Mouse (Mus musculus) embryonic facial prominence, embryonic 15.5 days (tissue): ENCODE data around the gene Rbms1. TPM values are rescaled to one million over a fixed set of nuclear protein-coding genes. Genes with fewer than 3 reads are reported as not detected.

Source experiments
- ATAC-seq: fragments of 200-750 bp; cut with Nextera tagmentation; 2 replicates; pipeline ENCODE4 v1.8.0; 2017; ENCODE audit warnings: low read depth, moderate TSS enrichment; ENCODE audit not compliant: insufficient number of reproducible peaks, low FRiP score, low TSS enrichment
- H3K27ac ChIP-seq: fragments of 300-500 bp; sonication (generic); replicated peaks from 2 replicates; pipeline ENCODE4 v1.5.1; 2015; ENCODE audit warnings: mild to moderate bottlenecking, inconsistent platforms
- H3K27me3 ChIP-seq: fragments of 300-500 bp; sonication (generic); 2 replicates; pipeline ENCODE4 v1.6.1; 2015; ENCODE audit warnings: inconsistent platforms
- H3K36me3 ChIP-seq: fragments of 300-500 bp; sonication (generic); 2 replicates; pipeline ENCODE4 v1.6.1; 2015; ENCODE audit warnings: mild to moderate bottlenecking, inconsistent platforms
- H3K4me1 ChIP-seq: fragments of 300-500 bp; sonication (generic); 2 replicates; pipeline ENCODE4 v1.6.1; 2015; ENCODE audit warnings: inconsistent platforms
- H3K4me2 ChIP-seq: fragments of 300-500 bp; sonication (generic); replicated peaks from 2 replicates; pipeline ENCODE4 v1.6.1; 2015; ENCODE audit warnings: mild to moderate bottlenecking, inconsistent platforms
- H3K4me3 ChIP-seq: fragments of 300-500 bp; sonication (generic); replicated peaks from 2 replicates; pipeline ENCODE4 v1.5.1; 2015; ENCODE audit warnings: mild to moderate bottlenecking, inconsistent platforms
- H3K9ac ChIP-seq: fragments of 300-500 bp; sonication (generic); 2 replicates; pipeline ENCODE4 v1.6.1; 2015; ENCODE audit warnings: inconsistent platforms
- H3K9me3 ChIP-seq: fragments of 300-500 bp; sonication (generic); replicated peaks from 2 replicates; pipeline ENCODE4 v1.6.1; 2016; ENCODE audit warnings: inconsistent platforms
- WGBS: fragments of 180-500 bp; shearing (Covaris S2); methylation state at CpG from one replicate; pipeline ENCODE4 v1.1.7; 2015; 5-methylcytosine and 5-hydroxymethylcytosine counted together
- polyA plus RNA-seq: library from polyadenylated mRNA; unstranded; fragments of >200 nt; fragmentation: Nextera tagmentation; extraction: Ambion mirVana; gene quantifications from 2 replicates; pipeline ENCODE4 v1.2.1, GENCODE M21; 2015

Gene Rbms1
- polyA plus RNA-seq, 1 experiment from 2014 or later: 144 TPM

DNA sequence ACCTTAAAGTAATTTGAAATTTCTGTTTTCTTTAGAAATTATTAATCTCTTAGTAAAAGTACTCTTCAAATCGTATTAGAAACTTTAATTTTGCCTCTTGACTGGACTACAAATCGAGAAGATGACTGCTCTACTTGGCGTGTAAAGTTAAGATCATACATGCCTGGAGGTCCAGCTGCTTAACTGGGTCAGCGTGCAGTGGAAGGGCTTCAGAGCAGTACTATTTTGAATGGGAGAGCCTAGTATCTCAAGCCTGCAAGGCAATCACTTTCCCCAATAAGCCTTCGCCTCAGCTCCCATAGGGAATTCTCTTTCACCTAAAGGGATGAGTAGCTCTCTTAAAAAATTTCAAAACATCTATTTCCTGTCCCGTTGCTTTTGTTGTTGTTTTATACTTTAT lies 62.0 kb downstream of the Rbms1 start:
- H3K9ac ChIP-seq: no peak overlapping the region
- H3K4me1 ChIP-seq: peaks cover 15% of the 10 kb centered on the region
- no peak for ATAC-seq
- 80% methylated on average over 6 of the region's 6 CpGs for WGBS
- H3K36me3 ChIP-seq: no peaks in the 10 kb centered on the region
- H3K27ac ChIP-seq: no peak overlapping the region
- H3K4me3 ChIP-seq: no peak overlapping the region
- no peak overlapping the region for H3K4me2 ChIP-seq
- no peaks in the 10 kb centered on the region for H3K9me3 ChIP-seq
- no peaks in the 10 kb centered on the region for H3K27me3 ChIP-seq

GRCm38 (mm10) chr2:60893042-60893441 lies 70.0 kb downstream of the Rbms1 start:
- H3K4me2 ChIP-seq: no peak overlapping the region
- no peaks in the 10 kb centered on the region for H3K4me1 ChIP-seq
- H3K9ac ChIP-seq: no peak overlapping the region
- no peak for ATAC-seq
- H3K27me3 ChIP-seq: no peaks in the 10 kb centered on the region
- no peaks in the 10 kb centered on the region for H3K36me3 ChIP-seq
- 81% methylated on average over 1 of the region's 1 CpGs for WGBS
- no peak overlapping the region for H3K27ac ChIP-seq
- H3K4me3 ChIP-seq: no peak overlapping the region
- H3K9me3 ChIP-seq: no peaks in the 10 kb centered on the region

GRCm38 (mm10) chr2:60883931-60884330 lies 79.1 kb downstream of the Rbms1 start:
- ATAC-seq: no peak
- H3K27ac ChIP-seq: no peak overlapping the region; the same call in 1 of the 2 replicates
- H3K4me2 ChIP-seq: no peak overlapping the region
- H3K4me3 ChIP-seq: no peak overlapping the region
- H3K9me3 ChIP-seq: no peaks in the 10 kb centered on the region
- H3K36me3 ChIP-seq: no peaks in the 10 kb centered on the region
- H3K4me1 ChIP-seq: peaks cover 33% of the 10 kb centered on the region
- no peaks in the 10 kb centered on the region for H3K27me3 ChIP-seq
- H3K9ac ChIP-seq: no peak overlapping the region
- WGBS: 30% methylated on average over 4 of the region's 4 CpGs

GRCm38 (mm10) chr2:60883043-60883365 lies 80.0 kb downstream of the Rbms1 start:
- H3K9me3 ChIP-seq: no peaks in the 10 kb centered on the region
- H3K27ac ChIP-seq: 0 out of 2 replicates have a peak overlapping the region, but pooled peaks have one; percentile 98
- H3K9ac ChIP-seq: no peak overlapping the region
- H3K4me3 ChIP-seq: no peak overlapping the region
- H3K36me3 ChIP-seq: no peaks in the 10 kb centered on the region
- ATAC-seq: no peak
- H3K4me2 ChIP-seq: no peak overlapping the region
- H3K27me3 ChIP-seq: no peaks in the 10 kb centered on the region
- WGBS: 50% methylated on average over 3 of the region's 3 CpGs
- H3K4me1 ChIP-seq: peaks cover 40% of the 10 kb centered on the region

- 24% methylated on average over 5 of the region's 5 CpGs for WGBS
- peak overlapping the region; percentile 96; the same call in 1 of the 2 replicates for H3K4me3 ChIP-seq
- H3K27ac ChIP-seq: peak overlapping the region; percentile 98
These were observed 80.6 kb downstream of the Rbms1 start for GRCm38 (mm10) chr2:60882202-60883042.

GRCm38 (mm10) chr2:60881571-60882041 lies 81.4 kb downstream of the Rbms1 start:
- Histone ChIP-seq H3K27ac (peak overlapping the region; percentile 98), H3K36me3 (no peaks in the 10 kb centered on the region), H3K4me3 (peak overlapping the region; percentile 96), H3K9me3 (no peaks in the 10 kb centered on the region), H3K4me2 (peak overlapping the region; percentile 74), H3K4me1 (peaks cover 53% of the 10 kb centered on the region), H3K27me3 (no peaks in the 10 kb centered on the region), H3K9ac (peak overlapping the region; percentile 94)
- no peak; the same call in 1 of the 2 replicates for ATAC-seq
- 2% methylated on average over 13 of the region's 27 CpGs for WGBS

More at GRCm38 (mm10) chr2:60882202-60883042, 80.6 kb downstream of the Rbms1 start:
- H3K27me3 ChIP-seq: no peaks in the 10 kb centered on the region
- ATAC-seq: no peak
- peaks cover 45% of the 10 kb centered on the region for H3K4me1 ChIP-seq
- H3K36me3 ChIP-seq: no peaks in the 10 kb centered on the region
- no peaks in the 10 kb centered on the region for H3K9me3 ChIP-seq
- H3K9ac ChIP-seq: no peak overlapping the region
- peak overlapping the region; percentile 74 for H3K4me2 ChIP-seq

- peaks cover 57% of the 10 kb centered on the region for H3K4me1 ChIP-seq
- no peaks in the 10 kb centered on the region for H3K36me3 ChIP-seq
- peak overlapping the region; percentile 94 for H3K9ac ChIP-seq
- peak overlapping the region; percentile 74 for H3K4me2 ChIP-seq
- peak; percentile 91 for ATAC-seq
- no peaks in the 10 kb centered on the region for H3K27me3 ChIP-seq
- peak overlapping the region; percentile 96 for H3K4me3 ChIP-seq
- no peaks in the 10 kb centered on the region for H3K9me3 ChIP-seq
- WGBS: under 1% methylated on average over 88 of the region's 104 CpGs
- peak overlapping the region; percentile 98 for H3K27ac ChIP-seq
These were observed 82.0 kb downstream of the Rbms1 start for GRCm38 (mm10) chr2:60880789-60881570.

GRCm38 (mm10) chr2:60879966-60880788 lies 82.8 kb downstream of the Rbms1 start:
- WGBS: 5% methylated on average over 14 of the region's 14 CpGs
- H3K36me3 ChIP-seq: no peaks in the 10 kb centered on the region
- no peaks in the 10 kb centered on the region for H3K27me3 ChIP-seq
- no peak for ATAC-seq
- H3K9ac ChIP-seq: peak overlapping the region; percentile 94
- H3K4me1 ChIP-seq: peaks cover 61% of the 10 kb centered on the region
- H3K9me3 ChIP-seq: no peaks in the 10 kb centered on the region
- H3K27ac ChIP-seq: peak overlapping the region; percentile 98
- peak overlapping the region; percentile 74 for H3K4me2 ChIP-seq
- H3K4me3 ChIP-seq: peak overlapping the region; percentile 96

- Histone ChIP-seq H3K4me3 (peak overlapping the region; percentile 96), H3K9ac (no peak overlapping the region), H3K9me3 (no peaks in the 10 kb centered on the region), H3K4me2 (peak overlapping the region; percentile 74), H3K27me3 (no peaks in the 10 kb centered on the region), H3K36me3 (no peaks in the 10 kb centered on the region), H3K27ac (no peak overlapping the region), H3K4me1 (peaks cover 61% of the 10 kb centered on the region)
- WGBS: 57% methylated on average over 5 of the region's 5 CpGs
- no peak for ATAC-seq
These were observed 83.7 kb downstream of the Rbms1 start for GRCm38 (mm10) chr2:60879141-60879818.

DNA sequence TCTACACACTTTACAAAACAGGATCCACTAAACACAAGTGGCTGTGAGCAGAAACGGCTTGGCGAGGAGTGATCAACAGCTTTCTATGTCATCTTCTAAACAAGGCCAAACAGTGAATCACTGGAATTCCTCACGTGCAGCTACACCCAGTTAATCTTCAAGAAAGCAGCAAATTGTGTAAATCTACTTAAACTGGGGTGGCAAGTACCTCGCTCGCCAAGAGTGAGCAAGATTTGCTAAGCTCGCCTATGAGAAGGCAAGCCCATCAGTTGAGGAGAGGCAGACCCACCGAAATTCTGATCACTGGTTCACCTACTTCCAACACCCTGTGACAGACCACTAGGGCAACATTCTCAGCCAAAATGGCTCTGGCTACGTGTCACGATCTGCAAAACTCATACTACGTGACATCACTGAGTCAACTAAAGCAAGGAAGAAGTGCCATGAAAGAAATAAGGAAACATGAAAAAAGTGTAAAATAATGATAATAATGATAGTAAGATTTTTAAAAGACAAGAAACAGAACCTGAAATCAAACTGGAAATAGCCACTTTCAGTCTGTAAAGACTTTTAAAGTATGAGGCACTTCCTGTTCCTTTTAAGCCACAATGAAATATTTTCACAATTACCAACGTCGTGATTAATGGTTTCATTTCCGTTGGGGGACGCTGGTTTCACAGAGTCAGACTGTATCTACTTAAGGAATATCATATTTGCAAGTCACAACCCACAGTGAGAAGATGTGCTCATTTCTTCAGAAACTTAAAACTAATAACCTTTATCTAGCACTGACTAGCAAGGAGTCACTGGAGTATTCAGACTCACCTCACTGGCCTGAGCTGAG lies 85.2 kb downstream of the Rbms1 start:
- WGBS: 54% methylated on average over 14 of the region's 14 CpGs
- H3K27me3 ChIP-seq: no peaks in the 10 kb centered on the region
- H3K36me3 ChIP-seq: no peaks in the 10 kb centered on the region
- H3K4me3 ChIP-seq: no peak overlapping the region
- ATAC-seq: no peak
- H3K27ac ChIP-seq: peak overlapping the region; percentile 6; the same call in 1 of the 2 replicates
- H3K9me3 ChIP-seq: no peaks in the 10 kb centered on the region
- H3K4me1 ChIP-seq: peaks cover 54% of the 10 kb centered on the region
- H3K4me2 ChIP-seq: no peak overlapping the region
- H3K9ac ChIP-seq: no peak overlapping the region
